Mouse (Mus musculus) stomach, embryonic 15.5 days (tissue): ENCODE measurements at regions not wholly inside any gene's neighbourhood (a gene's known extent, or its start where the extent isn't known, plus 50 kb on each side); places are given as distances from the start of the nearest gene placed in this dataset.
A peak's percentile ranks its signal among the peaks of the same experiment; 100 is the strongest.

Source experiments
- ATAC-seq: fragments of 200-750 bp; cut with Nextera tagmentation; 2 replicates; pipeline ENCODE4 v1.8.0; 2017; ENCODE audit warnings: low read depth, moderate number of reproducible peaks, moderate TSS enrichment; ENCODE audit not compliant: insufficient read depth, low FRiP score
- H3K27ac ChIP-seq: fragments of 300-500 bp; sonication (generic); 2 replicates; pipeline ENCODE4 v1.5.1; 2015; ENCODE audit warnings: mild to moderate bottlenecking, inconsistent platforms
- H3K27me3 ChIP-seq: fragments of 300-500 bp; sonication (generic); replicated peaks from 2 replicates; pipeline ENCODE4 v1.6.1; 2015; ENCODE audit warnings: inconsistent platforms
- H3K36me3 ChIP-seq: fragments of 300-500 bp; sonication (generic); 2 replicates; pipeline ENCODE4 v1.6.1; 2015; ENCODE audit warnings: inconsistent platforms
- H3K4me1 ChIP-seq: fragments of 300-500 bp; sonication (generic); 2 replicates; pipeline ENCODE4 v1.6.1; 2015; ENCODE audit warnings: inconsistent platforms
- H3K4me2 ChIP-seq: fragments of 300-500 bp; sonication (generic); 2 replicates; pipeline ENCODE4 v1.6.1; 2015; ENCODE audit warnings: mild to moderate bottlenecking, inconsistent platforms
- H3K4me3 ChIP-seq: fragments of 300-500 bp; sonication (generic); replicated peaks from 2 replicates; pipeline ENCODE4 v1.5.1; 2015; ENCODE audit warnings: inconsistent platforms
- H3K9ac ChIP-seq: fragments of 300-500 bp; sonication (generic); 2 replicates; pipeline ENCODE4 v1.6.1; 2015; ENCODE audit warnings: inconsistent platforms
- H3K9me3 ChIP-seq: fragments of 300-500 bp; sonication (generic); 2 replicates; pipeline ENCODE4 v1.6.1; 2016; ENCODE audit warnings: inconsistent platforms
- WGBS: fragments of 180-500 bp; shearing (Covaris S2); methylation state at CpG from one replicate; pipeline ENCODE4 v1.1.7; 2015; 5-methylcytosine and 5-hydroxymethylcytosine counted together

DNA sequence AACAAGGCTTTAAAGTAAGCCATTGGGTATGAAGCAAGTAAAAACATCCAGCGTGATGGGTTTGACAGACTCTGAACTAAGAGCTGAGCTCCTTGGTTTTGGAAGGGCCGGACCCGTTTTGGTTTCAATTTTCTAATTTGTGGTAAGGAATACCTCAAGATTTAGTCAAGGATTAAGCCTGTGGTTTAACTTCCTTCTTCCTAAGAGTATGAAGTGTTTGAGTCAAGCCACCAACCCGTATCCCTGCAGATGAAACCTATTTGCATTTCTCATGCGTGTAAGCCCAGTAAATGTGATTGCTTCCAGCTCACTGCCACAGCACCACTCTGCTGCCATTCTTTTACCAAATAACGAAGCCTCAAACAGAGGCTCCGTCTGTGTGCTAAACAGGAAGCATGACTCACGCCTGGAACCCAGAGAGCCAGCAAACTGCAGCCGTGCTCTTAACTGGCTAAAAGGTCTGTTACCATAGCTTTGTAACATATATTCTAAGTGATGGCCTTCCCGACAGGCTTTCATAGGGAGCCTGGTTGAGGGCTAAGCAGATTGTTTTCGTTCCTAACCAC, 149.7 kb downstream of the Etv1 start:
- H3K9ac ChIP-seq: no peak overlapping the region
- no peaks in the 10 kb centered on the region for H3K36me3 ChIP-seq
- ATAC-seq: peak; percentile 53; the same call in 1 of the 2 replicates
- H3K27ac ChIP-seq: no peak overlapping the region
- 42% methylated on average over 11 of the region's 11 CpGs for WGBS
- H3K4me1 ChIP-seq: no peaks in the 10 kb centered on the region
- no peak overlapping the region for H3K4me2 ChIP-seq
- no peaks in the 10 kb centered on the region for H3K9me3 ChIP-seq
- no peaks in the 10 kb centered on the region for H3K27me3 ChIP-seq
- H3K4me3 ChIP-seq: no peak overlapping the region

GRCm38 (mm10) chr12:38929644-38930043, 150.5 kb downstream of the Etv1 start:
- 74% methylated on average over 1 of the region's 1 CpGs for WGBS
- Histone ChIP-seq H3K9me3 (no peaks in the 10 kb centered on the region), H3K4me2 (no peak overlapping the region), H3K27me3 (no peaks in the 10 kb centered on the region), H3K4me1 (no peaks in the 10 kb centered on the region), H3K27ac (no peak overlapping the region), H3K9ac (no peak overlapping the region), H3K4me3 (no peak overlapping the region), H3K36me3 (no peaks in the 10 kb centered on the region)
- ATAC-seq: no peak

GRCm38 (mm10) chr12:38931769-38932168, 152.6 kb downstream of the Etv1 start:
- Histone ChIP-seq H3K4me3 (no peak overlapping the region), H3K27me3 (no peaks in the 10 kb centered on the region), H3K9ac (no peak overlapping the region), H3K27ac (no peak overlapping the region), H3K4me1 (no peaks in the 10 kb centered on the region), H3K36me3 (no peaks in the 10 kb centered on the region), H3K9me3 (no peaks in the 10 kb centered on the region), H3K4me2 (no peak overlapping the region)
- WGBS: 65% methylated on average over 2 of the region's 2 CpGs
- no peak for ATAC-seq

GRCm38 (mm10) chr12:38959605-38960004, 180.4 kb downstream of the Etv1 start:
- no peak overlapping the region for H3K4me3 ChIP-seq
- no peaks in the 10 kb centered on the region for H3K27me3 ChIP-seq
- WGBS: 52% methylated on average over 1 of the region's 1 CpGs
- no peaks in the 10 kb centered on the region for H3K9me3 ChIP-seq
- no peak overlapping the region for H3K9ac ChIP-seq
- H3K4me2 ChIP-seq: no peak overlapping the region
- no peaks in the 10 kb centered on the region for H3K4me1 ChIP-seq
- ATAC-seq: no peak
- H3K36me3 ChIP-seq: no peaks in the 10 kb centered on the region
- H3K27ac ChIP-seq: no peak overlapping the region

DNA sequence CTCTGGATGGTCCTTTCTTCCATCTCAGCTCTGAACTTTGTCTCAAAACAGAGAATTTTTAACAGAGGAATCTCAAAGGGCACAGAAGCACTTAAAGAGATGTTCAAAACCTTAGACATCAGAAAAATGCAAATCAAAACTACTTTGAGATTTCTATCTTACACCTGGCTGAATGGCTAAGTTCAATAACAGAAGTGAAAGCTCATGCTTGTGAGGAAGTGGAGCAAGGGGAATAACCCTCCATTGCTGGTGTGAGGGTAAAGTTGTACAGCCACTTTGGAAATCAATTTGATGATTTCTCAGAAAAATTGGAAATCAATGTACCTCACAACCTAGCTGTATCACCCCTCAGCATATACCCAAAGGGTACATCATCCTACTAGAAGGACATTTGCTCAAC, 183.1 kb downstream of the Etv1 start:
- Histone ChIP-seq H3K4me2 (no peak overlapping the region), H3K9me3 (no peaks in the 10 kb centered on the region), H3K4me3 (no peak overlapping the region), H3K9ac (no peak overlapping the region), H3K27me3 (no peaks in the 10 kb centered on the region), H3K4me1 (no peaks in the 10 kb centered on the region), H3K36me3 (no peaks in the 10 kb centered on the region), H3K27ac (no peak overlapping the region)
- ATAC-seq: no peak

DNA sequence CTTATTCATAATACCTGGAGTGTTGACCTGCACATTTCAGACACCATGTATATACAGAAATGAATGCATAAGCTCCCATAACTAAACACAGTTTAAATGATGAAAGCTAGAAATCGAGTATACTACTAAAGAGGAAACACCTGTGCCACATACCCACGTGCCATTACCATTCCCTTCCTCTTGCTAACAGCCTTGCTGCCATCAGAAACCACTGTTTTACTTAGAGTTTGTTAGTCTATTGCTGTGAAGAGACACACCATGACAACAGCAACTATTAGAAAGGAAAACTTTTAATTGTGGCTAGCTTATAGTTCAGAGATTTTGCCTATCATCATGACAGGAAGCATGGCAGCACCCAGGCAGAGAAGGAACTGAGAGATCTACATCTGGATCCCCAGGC, 191.2 kb downstream of the Etv1 start:
- no peak for ATAC-seq
- no peaks in the 10 kb centered on the region for H3K9me3 ChIP-seq
- no peaks in the 10 kb centered on the region for H3K27me3 ChIP-seq
- H3K9ac ChIP-seq: no peak overlapping the region
- H3K4me3 ChIP-seq: no peak overlapping the region
- H3K4me1 ChIP-seq: no peaks in the 10 kb centered on the region
- H3K36me3 ChIP-seq: no peaks in the 10 kb centered on the region
- 64% methylated on average over 2 of the region's 2 CpGs for WGBS
- H3K4me2 ChIP-seq: no peak overlapping the region
- H3K27ac ChIP-seq: no peak overlapping the region

- ATAC-seq: no peak
- Histone ChIP-seq H3K9me3 (no peaks in the 10 kb centered on the region), H3K27me3 (no peaks in the 10 kb centered on the region), H3K4me3 (no peak overlapping the region), H3K4me1 (no peaks in the 10 kb centered on the region), H3K4me2 (no peak overlapping the region), H3K36me3 (no peaks in the 10 kb centered on the region), H3K27ac (no peak overlapping the region), H3K9ac (no peak overlapping the region)
- WGBS: 47% methylated on average over 3 of the region's 3 CpGs
Measured at GRCm38 (mm10) chr12:38972205-38972604, 193.0 kb downstream of the Etv1 start.

DNA sequence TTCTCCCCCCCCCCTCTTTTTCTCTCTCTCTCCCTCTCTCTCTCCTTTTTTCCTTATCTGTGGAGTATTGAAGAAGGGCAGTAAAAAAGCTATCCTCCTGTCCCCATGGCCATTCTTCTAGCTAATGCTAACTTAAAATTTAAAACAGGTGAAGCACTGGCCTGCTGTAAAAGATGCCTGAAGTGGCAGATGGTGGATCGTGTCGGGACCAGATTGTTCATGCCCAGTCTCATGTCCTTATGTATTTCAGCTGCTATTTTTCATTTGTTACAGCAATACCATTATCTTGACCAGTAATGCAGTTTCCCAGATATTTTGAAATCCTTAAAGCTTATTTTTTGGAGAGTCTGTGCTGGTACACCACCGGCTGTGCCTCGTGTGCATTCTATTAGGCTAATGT, 196.3 kb downstream of the Etv1 start:
- H3K4me1 ChIP-seq: no peaks in the 10 kb centered on the region
- no peak for ATAC-seq
- WGBS: 79% methylated on average over 4 of the region's 4 CpGs
- no peak overlapping the region for H3K9ac ChIP-seq
- no peaks in the 10 kb centered on the region for H3K9me3 ChIP-seq
- no peak overlapping the region for H3K4me2 ChIP-seq
- no peak overlapping the region for H3K4me3 ChIP-seq
- no peaks in the 10 kb centered on the region for H3K27me3 ChIP-seq
- H3K36me3 ChIP-seq: no peaks in the 10 kb centered on the region
- H3K27ac ChIP-seq: no peak overlapping the region

GRCm38 (mm10) chr12:38982423-38982822, 203.2 kb downstream of the Etv1 start:
- no peaks in the 10 kb centered on the region for H3K4me1 ChIP-seq
- no peak for ATAC-seq
- H3K9ac ChIP-seq: no peak overlapping the region
- H3K36me3 ChIP-seq: no peaks in the 10 kb centered on the region
- no peak overlapping the region for H3K4me2 ChIP-seq
- H3K4me3 ChIP-seq: no peak overlapping the region
- no peak overlapping the region for H3K27ac ChIP-seq
- no peaks in the 10 kb centered on the region for H3K27me3 ChIP-seq
- no peaks in the 10 kb centered on the region for H3K9me3 ChIP-seq

GRCm38 (mm10) chr12:38985909-38986308, 206.7 kb downstream of the Etv1 start:
- Histone ChIP-seq H3K9me3 (no peaks in the 10 kb centered on the region), H3K9ac (no peak overlapping the region), H3K4me1 (no peaks in the 10 kb centered on the region), H3K27ac (no peak overlapping the region), H3K4me2 (no peak overlapping the region), H3K4me3 (no peak overlapping the region), H3K36me3 (no peaks in the 10 kb centered on the region), H3K27me3 (no peaks in the 10 kb centered on the region)
- no peak for ATAC-seq
- 84% methylated on average over 2 of the region's 2 CpGs for WGBS

DNA sequence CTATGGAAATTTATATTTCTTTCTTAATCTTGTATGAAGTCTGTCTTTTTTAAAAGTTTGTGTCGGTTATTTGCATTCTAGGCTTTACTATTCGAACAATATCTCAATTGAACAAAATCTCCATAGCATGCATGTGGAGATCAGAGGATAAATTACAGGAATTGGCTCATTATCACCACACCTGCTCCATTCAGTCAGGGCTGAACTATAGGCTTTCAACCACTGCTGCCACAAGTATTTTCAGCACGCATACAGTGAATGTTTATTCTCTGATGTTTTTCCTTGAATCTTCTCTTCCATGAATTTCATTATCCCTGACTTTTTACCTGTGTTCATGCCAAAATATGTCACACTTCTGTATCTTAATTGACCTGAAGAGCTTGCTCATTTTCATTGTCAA, 207.2 kb downstream of the Etv1 start:
- H3K36me3 ChIP-seq: no peaks in the 10 kb centered on the region
- H3K9ac ChIP-seq: no peak overlapping the region
- no peak overlapping the region for H3K27ac ChIP-seq
- H3K4me3 ChIP-seq: no peak overlapping the region
- 76% methylated on average over 3 of the region's 3 CpGs for WGBS
- H3K4me2 ChIP-seq: no peak overlapping the region
- H3K4me1 ChIP-seq: no peaks in the 10 kb centered on the region
- ATAC-seq: no peak
- H3K27me3 ChIP-seq: no peaks in the 10 kb centered on the region
- H3K9me3 ChIP-seq: no peaks in the 10 kb centered on the region

- no peaks in the 10 kb centered on the region for H3K4me1 ChIP-seq
- no peak for ATAC-seq
- no peak overlapping the region for H3K27ac ChIP-seq
- H3K4me3 ChIP-seq: no peak overlapping the region
- no peaks in the 10 kb centered on the region for H3K36me3 ChIP-seq
- no peaks in the 10 kb centered on the region for H3K27me3 ChIP-seq
- no peak overlapping the region for H3K9ac ChIP-seq
- H3K9me3 ChIP-seq: no peaks in the 10 kb centered on the region
- no peak overlapping the region for H3K4me2 ChIP-seq
Measured at GRCm38 (mm10) chr12:38987277-38987676, 208.1 kb downstream of the Etv1 start.

DNA sequence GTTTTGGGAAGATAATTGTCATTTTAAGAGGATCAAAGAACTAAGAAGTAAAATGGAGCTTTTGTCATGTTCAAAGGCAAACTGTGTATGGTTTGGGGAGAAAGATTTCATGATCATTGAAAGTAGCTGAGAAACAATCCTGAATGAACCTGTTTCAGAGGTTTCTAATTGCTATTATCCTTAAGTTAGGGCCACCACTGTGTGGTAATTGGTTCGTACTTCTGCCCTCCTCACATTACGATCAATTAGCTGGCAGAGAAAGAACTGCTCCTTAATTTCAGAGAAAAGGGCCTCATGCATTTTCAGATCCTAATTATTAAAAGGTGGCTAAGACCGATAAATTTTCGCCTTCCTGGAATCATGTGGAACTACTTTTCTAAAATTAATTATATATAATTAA, 208.6 kb downstream of the Etv1 start:
- Histone ChIP-seq H3K9me3 (no peaks in the 10 kb centered on the region), H3K27ac (no peak overlapping the region), H3K4me2 (no peak overlapping the region), H3K36me3 (no peaks in the 10 kb centered on the region), H3K4me1 (no peaks in the 10 kb centered on the region), H3K4me3 (no peak overlapping the region), H3K27me3 (no peaks in the 10 kb centered on the region), H3K9ac (no peak overlapping the region)
- WGBS: 93% methylated on average over 4 of the region's 4 CpGs
- no peak for ATAC-seq
